Mouse (Mus musculus) layer of hippocampus, adult 11-12 months (tissue): ENCODE results near the gene Ggact.

Experiments used
- DNase-seq: peaks from one replicate; pipeline ENCODE4 v3.0.0; 2022; ENCODE audit warnings: low spot score

Ggact gene

GRCm38 (mm10) chr14:122900679-122901078 lies 12.9 kb downstream of the Ggact start:
- DNase-seq: no peak

- DNase-seq: no peak
Observed at GRCm38 (mm10) chr14:122898550-122898949, 15.0 kb downstream of the Ggact start.

- DNase-seq: no peak
Observed at GRCm38 (mm10) chr14:122896106-122896505, 17.5 kb downstream of the Ggact start.

GRCm38 (mm10) chr14:122891470-122891968 lies 22.0 kb downstream of the Ggact start:
- DNase-seq: no peak

- DNase-seq: no peak
Observed at GRCm38 (mm10) chr14:122888480-122888872, 25.1 kb downstream of the Ggact start.

- no peak for DNase-seq
Observed at GRCm38 (mm10) chr14:122887702-122888479, 25.7 kb downstream of the Ggact start.

- DNase-seq: no peak
Observed at GRCm38 (mm10) chr14:122887278-122887677, 26.3 kb downstream of the Ggact start.

GRCm38 (mm10) chr14:122885893-122886292 lies 27.7 kb downstream of the Ggact start:
- peak; percentile 61 for DNase-seq

- peak; percentile 53 for DNase-seq
Observed at GRCm38 (mm10) chr14:122883821-122884584, 29.6 kb downstream of the Ggact start.

GRCm38 (mm10) chr14:122883410-122883806 lies 30.1 kb downstream of the Ggact start:
- DNase-seq: no peak

- no peak for DNase-seq
Observed at GRCm38 (mm10) chr14:122882795-122883409, 30.7 kb downstream of the Ggact start.

GRCm38 (mm10) chr14:122882201-122882639 lies 31.3 kb downstream of the Ggact start:
- no peak for DNase-seq

- no peak for DNase-seq
Observed at GRCm38 (mm10) chr14:122881699-122882098, 31.9 kb downstream of the Ggact start.

GRCm38 (mm10) chr14:122880291-122880690 lies 33.3 kb downstream of the Ggact start:
- DNase-seq: no peak

- DNase-seq: no peak
Observed at GRCm38 (mm10) chr14:122877787-122878186, 35.8 kb downstream of the Ggact start.

GRCm38 (mm10) chr14:122876723-122877122 lies 36.8 kb downstream of the Ggact start:
- no peak for DNase-seq

- peak; percentile 88 for DNase-seq
Observed at GRCm38 (mm10) chr14:122876163-122876562, 37.4 kb downstream of the Ggact start.

GRCm38 (mm10) chr14:122875636-122876035 lies 37.9 kb downstream of the Ggact start:
- no peak for DNase-seq

- DNase-seq: no peak
Observed at GRCm38 (mm10) chr14:122875056-122875455, 38.5 kb downstream of the Ggact start.

- no peak for DNase-seq
Observed at GRCm38 (mm10) chr14:122872612-122873011, 40.9 kb downstream of the Ggact start.

GRCm38 (mm10) chr14:122871841-122872580 lies 41.5 kb downstream of the Ggact start:
- no peak for DNase-seq

- DNase-seq: no peak
Observed at GRCm38 (mm10) chr14:122869831-122870230, 43.7 kb downstream of the Ggact start.
